21 mouse cellular contexts compared by ENCODE assay signal in genomic region chr11:5738888-5739632, GRCm38 (mm10). TPM values are rescaled to one million over a fixed set of nuclear protein-coding genes. Genes with fewer than 3 reads are reported as not detected.
A peak's percentile ranks its signal among the peaks of the same experiment; 100 is the strongest.
DNase-seq lines count a peak whose midpoint lies in the region; ATAC-seq and TF ChIP-seq lines count a peak whose summit lies in the region.
"Had no signal": no experiment of that assay in that cellular context is flagged by ENCODE, and none has a peak within 500 bp of the region (broad histone marks: within the 10 kb centered on the region; RNA-seq: fewer than 3 reads in every experiment).

No protein-coding gene starts in this region.

- DNase-seq in heart, adult 18-20 months = no peak
- no peak for DNase-seq in kidney, postnatal 0 days (ENCODE audit: low spot score)
- DNase-seq in kidney, adult 2 months = no peak
- no peak for DNase-seq in MEL (ENCODE audit: low read depth, low spot score)
- no peak for DNase-seq in adrenal gland, postnatal 25 days
- DNase-seq: cerebellum, adult 11-12 months; layer of hippocampus, adult 9-11 months; lung, adult 18-20 months; lung, postnatal 14 days; thymus, adult 2 months; thymus, postnatal 4 days had no signal

- H3K79me2 ChIP-seq in MEL (ENCODE audit: control insufficient read depth, insufficient read depth, low read length, poor library complexity) = peaks cover 46% of the 10 kb centered on the region

- TF ChIP-seq CTCF in kidney, postnatal 0 days (IDR thresholded peaks at IDR 0.05; ENCODE audit: low read depth) = no peak
- TF ChIP-seq CTCF in kidney, adult 2 months (conservative IDR thresholded peaks at IDR 0.05; ENCODE audit: insufficient read depth, insufficient read length, low read depth, low read length) = no peak
- TF ChIP-seq CTCF in MEL (IDR thresholded peaks at IDR 0.05 in 2 of 3, conservative IDR thresholded peaks at IDR 0.05 in 1 of 3; ENCODE audit: control insufficient read depth in 1 of 3, insufficient read depth in 1 of 3, low read depth in 2 of 3, low read length in 3 of 3, poor library complexity in 1 of 3, severe bottlenecking in 1 of 3) = no peak
- TF ChIP-seq CTCF in embryonic fibroblast, embryonic 13.5 days (IDR thresholded peaks at IDR 0.05; ENCODE audit: borderline replicate concordance, insufficient read depth, low read length) = no peak

- no peak for TF ChIP-seq RAD21 in MEL (IDR thresholded peaks at IDR 0.05; ENCODE audit: low read depth, low read length)

- H3K4me3 ChIP-seq in heart, embryonic 13.5 days = peak overlapping the region; percentile 6; the same call in 1 of the 2 replicates
- no peak overlapping the region for H3K4me3 ChIP-seq in kidney, postnatal 0 days (replicated peaks; ENCODE audit: low read depth, low read length)
- H3K4me3 ChIP-seq in kidney, adult 2 months (ENCODE audit: insufficient read depth, low read depth, low read length) = no peak overlapping the region
- peak overlapping the region in 1 of 2 experiments; percentile 3; a peak in 1 of 4 replicates for H3K4me3 ChIP-seq in MEL (ENCODE audit: control insufficient read depth in 1 of 2, insufficient read depth in 1 of 2, low read depth in 2 of 2, low read length in 2 of 2)
- H3K4me3 ChIP-seq in embryonic fibroblast, embryonic 13.5 days (ENCODE audit: insufficient read depth, low read length) = no peak overlapping the region
- H3K4me3 ChIP-seq: embryonic facial prominence, embryonic 10.5 days; forebrain, embryonic 10.5 days; hindbrain, embryonic 10.5 days; intestine, embryonic 15.5 days had no signal

- peak overlapping the region; percentile 65 for H3K27ac ChIP-seq in heart, embryonic 13.5 days (replicated peaks)
- no peak overlapping the region for H3K27ac ChIP-seq in kidney, postnatal 0 days
- no peak overlapping the region; the same call in 1 of the 2 replicates for H3K27ac ChIP-seq in kidney, adult 2 months (ENCODE audit: insufficient read depth, low read depth, low read length)
- H3K27ac ChIP-seq in MEL (ENCODE audit: control insufficient read depth, low read depth, low read length) = no peak overlapping the region
- peak overlapping the region; percentile 15; the same call in 1 of the 2 replicates for H3K27ac ChIP-seq in embryonic fibroblast, embryonic 13.5 days (ENCODE audit: insufficient read depth, low read length)
- H3K27ac ChIP-seq: embryonic facial prominence, embryonic 10.5 days; forebrain, embryonic 10.5 days; hindbrain, embryonic 10.5 days; intestine, embryonic 15.5 days; limb, embryonic 15.5 days; midbrain, embryonic 13.5 days had no signal

- 0 out of 2 replicates have a peak, but pooled peaks cover 3% of the 10 kb centered on the region for H3K36me3 ChIP-seq in heart, embryonic 13.5 days
- H3K36me3 ChIP-seq in kidney, postnatal 0 days (ENCODE audit: insufficient read depth, low read length) = no peaks in the 10 kb centered on the region
- H3K36me3 ChIP-seq in kidney, adult 2 months (ENCODE audit: control insufficient read depth, insufficient read depth, low read length) = no peaks in the 10 kb centered on the region
- peaks cover 0 to 34% of the 10 kb centered on the region in 2 experiments; a peak in 2 of 4 replicates for H3K36me3 ChIP-seq in MEL (ENCODE audit: control insufficient read depth in 1 of 2, insufficient read depth in 2 of 2, low read length in 2 of 2)
- H3K36me3 ChIP-seq: embryonic facial prominence, embryonic 10.5 days; forebrain, embryonic 10.5 days; hindbrain, embryonic 10.5 days; intestine, embryonic 15.5 days; kidney, embryonic 15.5 days; limb, embryonic 15.5 days; midbrain, embryonic 13.5 days had no signal

- peaks cover 56% of the 10 kb centered on the region for H3K4me1 ChIP-seq in heart, embryonic 13.5 days
- H3K4me1 ChIP-seq in kidney, postnatal 0 days (replicated peaks; ENCODE audit: insufficient read depth, low read length) = peaks cover 6% of the 10 kb centered on the region; the same call in 1 of the 2 replicates
- peaks cover 17% of the 10 kb centered on the region for H3K4me1 ChIP-seq in kidney, adult 2 months (ENCODE audit: control insufficient read depth, insufficient read depth, low read length)
- peaks cover 19 to 27% of the 10 kb centered on the region in 2 experiments for H3K4me1 ChIP-seq in MEL (ENCODE audit: control insufficient read depth in 1 of 2, insufficient read depth in 2 of 2, low read length in 2 of 2)
- H3K4me1 ChIP-seq in embryonic fibroblast, embryonic 13.5 days (ENCODE audit: control insufficient read depth, insufficient read depth, low read length) = peaks cover 13% of the 10 kb centered on the region

- 62% methylated on average over 5 of the region's 5 CpGs for WGBS in heart, embryonic 13.5 days
- 76% methylated on average over 5 of the region's 5 CpGs for WGBS in kidney, postnatal 0 days
- WGBS in kidney, adult 2 months = 50% methylated on average over 5 of the region's 5 CpGs

- no peaks in the 10 kb centered on the region for H3K9me3 ChIP-seq in heart, embryonic 13.5 days
- H3K9me3 ChIP-seq in kidney, postnatal 0 days (replicated peaks; ENCODE audit: low read length) = no peaks in the 10 kb centered on the region
- no peaks in the 10 kb centered on the region for H3K9me3 ChIP-seq in MEL (replicated peaks; ENCODE audit: insufficient read depth, low read length)
- H3K9me3 ChIP-seq: embryonic facial prominence, embryonic 10.5 days; forebrain, embryonic 10.5 days; intestine, embryonic 15.5 days; kidney, embryonic 15.5 days; limb, embryonic 15.5 days; midbrain, embryonic 13.5 days had no signal

- no peak for ATAC-seq in heart, embryonic 13.5 days (ENCODE audit: extremely low read depth, insufficient number of reproducible peaks, low FRiP score, low TSS enrichment)
- no peak for ATAC-seq in kidney, postnatal 0 days (replicated peaks; ENCODE audit: low FRiP score, low read depth)
- ATAC-seq: hindbrain, embryonic 16.5 days; intestine, embryonic 15.5 days; midbrain, embryonic 13.5 days had no signal

- TF ChIP-seq EP300 in MEL (IDR thresholded peaks at IDR 0.05; ENCODE audit: low read depth in 1 of 2, low read length in 2 of 2) = no peak

- H3K9ac ChIP-seq in heart, embryonic 13.5 days = peak overlapping the region; percentile 52
- no peak overlapping the region for H3K9ac ChIP-seq in kidney, postnatal 0 days (ENCODE audit: low read depth, low read length)
- H3K9ac ChIP-seq in MEL (ENCODE audit: control insufficient read depth, low read depth, low read length, poor library complexity, severe bottlenecking) = no peak overlapping the region
- H3K9ac ChIP-seq: intestine, embryonic 15.5 days; kidney, embryonic 15.5 days; limb, embryonic 15.5 days; midbrain, embryonic 13.5 days had no signal

- no peak for TF ChIP-seq POLR2A in kidney, adult 2 months (IDR thresholded peaks at IDR 0.05; ENCODE audit: low read depth, low read length)
- TF ChIP-seq POLR2A in MEL (IDR thresholded peaks at IDR 0.05; ENCODE audit: control insufficient read depth in 1 of 2, insufficient read depth in 1 of 2, low read depth in 1 of 2, low read length in 2 of 2, poor library complexity in 1 of 2) = no peak
- TF ChIP-seq POLR2A in embryonic fibroblast, embryonic 13.5 days (IDR thresholded peaks at IDR 0.05; ENCODE audit: low read depth, low read length) = no peak

- peak overlapping the region; percentile 42 for H3K4me2 ChIP-seq in heart, embryonic 13.5 days
- H3K4me2 ChIP-seq in kidney, postnatal 0 days (ENCODE audit: low read length) = 0 out of 2 replicates have a peak overlapping the region, but pooled peaks have one; percentile 82

- H3K27me3 ChIP-seq in heart, embryonic 13.5 days (replicated peaks) = no peaks in the 10 kb centered on the region
- no peaks in the 10 kb centered on the region for H3K27me3 ChIP-seq in kidney, postnatal 0 days (ENCODE audit: insufficient read depth, low read length)
- H3K27me3 ChIP-seq in kidney, adult 2 months (replicated peaks; ENCODE audit: control insufficient read depth, insufficient read depth, low read length) = no peaks in the 10 kb centered on the region
- H3K27me3 ChIP-seq in MEL (ENCODE audit: control insufficient read depth in 1 of 2, insufficient read depth in 2 of 2, low read length in 2 of 2) = no peaks in the 10 kb centered on the region
- H3K27me3 ChIP-seq: intestine, embryonic 15.5 days; kidney, embryonic 15.5 days; limb, embryonic 15.5 days; midbrain, embryonic 13.5 days had no signal

TF ChIP-seq in MEL, 35 proteins besides CTCF, POLR2A, EP300 and RAD21 (continues in another document):
- no peak for TF ChIP-seq USF1 (IDR thresholded peaks at IDR 0.05; ENCODE audit: low read depth, low read length)

RNA-seq across cellular contexts. Expression of gene Urgcp, which starts 23.1 kb away (rescaled TPM):
- 26.6 and 30.0 TPM in 2 replicates for polyA plus RNA-seq in heart, embryonic 13.5 days (2015; fragmentation: Nextera tagmentation; extraction: Ambion mirVana)
- total RNA-seq in heart, adult 18-20 months (2021) = 10 to 100 TPM; 58.9 to 59.4 TPM
- polyA plus RNA-seq in kidney, postnatal 0 days (2015; fragmentation: Nextera tagmentation; extraction: Ambion mirVana) = 22.8 and 23.0 TPM in 2 replicates
- 31.5 and 32.2 TPM in 2 replicates for polyA plus RNA-seq in kidney, adult 2 months (2012; rRNA removed)
- 27.8 and 29.2 TPM in 2 replicates for total RNA-seq in MEL (2012; rRNA removed)
- polyA plus RNA-seq in MEL (2012; ENCODE audit: insufficient read depth in 1 of 2, insufficient read length in 2 of 2, low read depth in 1 of 2, low replicate concordance in 2 of 2, missing spikeins in 1 of 2) = 10 to 100 TPM; 19.5 to 34.9 TPM
- polyA plus RNA-seq in embryonic fibroblast, embryonic 13.5 days (2011; ENCODE audit: insufficient read length, low read depth, missing spikeins) = 18.5 and 19.7 TPM in 2 replicates
- 33.8 and 58.8 TPM in 2 replicates for total RNA-seq in adrenal gland, postnatal 25 days (2021)

RNA-seq across cellular contexts. Expression of gene Mrps24, which starts 23.6 kb away (rescaled TPM):
- polyA plus RNA-seq in heart, embryonic 13.5 days (2015; fragmentation: Nextera tagmentation; extraction: Ambion mirVana) = 175 and 191 TPM in 2 replicates
- total RNA-seq in heart, adult 18-20 months (2021) = 100 to 1,000 TPM; 152 to 158 TPM
- polyA plus RNA-seq in kidney, postnatal 0 days (2015; fragmentation: Nextera tagmentation; extraction: Ambion mirVana) = 256 and 279 TPM in 2 replicates
- polyA plus RNA-seq in kidney, adult 2 months (2012; rRNA removed) = 272 and 323 TPM in 2 replicates
- total RNA-seq in MEL (2012; rRNA removed) = 159 and 184 TPM in 2 replicates
- polyA plus RNA-seq in MEL (2012; ENCODE audit: insufficient read depth in 1 of 2, insufficient read length in 2 of 2, low read depth in 1 of 2, low replicate concordance in 2 of 2, missing spikeins in 1 of 2) = 100 to 1,000 TPM in 1 of 2 experiments, not detected in 1; 163 TPM
- 40.2 and 41.9 TPM in 2 replicates for polyA plus RNA-seq in embryonic fibroblast, embryonic 13.5 days (2011; ENCODE audit: insufficient read length, low read depth, missing spikeins)
- 144 and 186 TPM in 2 replicates for total RNA-seq in adrenal gland, postnatal 25 days (2021)

RNA-seq across cellular contexts. Expression of gene Dbnl, which starts 49.2 kb away (rescaled TPM):
- polyA plus RNA-seq in heart, embryonic 13.5 days (2015; fragmentation: Nextera tagmentation; extraction: Ambion mirVana) = 85.7 and 86.0 TPM in 2 replicates
- total RNA-seq in heart, adult 18-20 months (2021) = 10 to 100 TPM; 29.3 to 31.6 TPM
- polyA plus RNA-seq in kidney, postnatal 0 days (2015; fragmentation: Nextera tagmentation; extraction: Ambion mirVana) = 82.7 and 93.3 TPM in 2 replicates
- polyA plus RNA-seq in kidney, adult 2 months (2012; rRNA removed) = 49.6 and 52.5 TPM in 2 replicates
- 73.5 and 76.4 TPM in 2 replicates for total RNA-seq in MEL (2012; rRNA removed)
- 100 to 1,000 TPM in 1 of 2 experiments, not detected in 1; 149 TPM for polyA plus RNA-seq in MEL (2012; ENCODE audit: insufficient read depth in 1 of 2, insufficient read length in 2 of 2, low read depth in 1 of 2, low replicate concordance in 2 of 2, missing spikeins in 1 of 2)
- 46.0 and 48.4 TPM in 2 replicates for polyA plus RNA-seq in embryonic fibroblast, embryonic 13.5 days (2011; ENCODE audit: insufficient read length, low read depth, missing spikeins)
- 66.2 and 77.8 TPM in 2 replicates for total RNA-seq in adrenal gland, postnatal 25 days (2021)

Comparison
In these comparisons a context has a peak if more than half of its experiments do, and no peak if none do; other contexts are left out.
1. H3K27ac ChIP-seq: peak in heart, embryonic 13.5 days (single experiment) and embryonic fibroblast, embryonic 13.5 days (single experiment); none in kidney, postnatal 0 days (single experiment), kidney, adult 2 months (single experiment) and MEL (single experiment).